Mouse (Mus musculus): Measurements from ENCODE around the gene Tmem104.

DNA sequence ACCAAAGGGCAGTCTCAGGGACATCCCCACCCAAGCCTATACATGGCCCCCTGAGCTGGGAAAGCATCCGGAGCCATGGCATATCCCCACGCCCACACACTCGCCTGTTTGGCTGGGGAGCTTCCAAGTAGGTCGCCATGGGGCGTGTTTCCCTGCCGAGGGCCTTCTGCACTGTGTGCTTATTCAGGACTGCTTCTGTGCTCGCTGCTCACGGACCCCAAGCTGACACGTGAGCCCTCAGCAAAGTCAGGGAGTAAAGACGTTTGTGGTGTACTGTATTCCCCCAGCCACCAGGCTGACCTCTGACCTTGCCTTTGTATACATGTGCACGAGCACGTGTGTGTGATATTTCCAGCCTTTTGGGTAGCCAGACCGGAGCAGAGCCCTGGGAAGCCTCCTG lies 24.8 kb downstream of the Tmem104 start:
- peak; percentile 7; the same call in 1 of the 2 replicates for TF ChIP-seq CTCF (IDR thresholded peaks at IDR 0.05; ENCODE audit: insufficient read depth, low read depth, low read length)
- TF ChIP-seq POLR2A (IDR thresholded peaks at IDR 0.05; ENCODE audit: insufficient read depth, low read depth, low read length): no peak
